Mouse (Mus musculus) large intestine, adult 2 months (tissue): ENCODE measurements around the gene Dctpp1. TPM values are rescaled to one million over a fixed set of nuclear protein-coding genes. Genes with fewer than 3 reads are reported as not detected.

Experiments used
- DNase-seq: peaks from one replicate; pipeline ENCODE4 v3.0.0-alpha.2; 2012; ENCODE audit warnings: low read depth, low spot score
- WGBS: fragments of 180-500 bp; shearing (Covaris S2); methylation state at CpG from one replicate; pipeline ENCODE4 v1.1.7; 2018; 5-methylcytosine and 5-hydroxymethylcytosine counted together
- polyA plus RNA-seq: library from polyadenylated mRNA; depleted of rRNA; stranded (reverse); fragments of >200 nt; gene quantifications from 2 replicates; pipeline ENCODE4 v1.2.3, GENCODE M21; 2012; rRNA removed

Dctpp1 gene
- polyA plus RNA-seq, 1 experiment, result 79.9 TPM

DNA sequence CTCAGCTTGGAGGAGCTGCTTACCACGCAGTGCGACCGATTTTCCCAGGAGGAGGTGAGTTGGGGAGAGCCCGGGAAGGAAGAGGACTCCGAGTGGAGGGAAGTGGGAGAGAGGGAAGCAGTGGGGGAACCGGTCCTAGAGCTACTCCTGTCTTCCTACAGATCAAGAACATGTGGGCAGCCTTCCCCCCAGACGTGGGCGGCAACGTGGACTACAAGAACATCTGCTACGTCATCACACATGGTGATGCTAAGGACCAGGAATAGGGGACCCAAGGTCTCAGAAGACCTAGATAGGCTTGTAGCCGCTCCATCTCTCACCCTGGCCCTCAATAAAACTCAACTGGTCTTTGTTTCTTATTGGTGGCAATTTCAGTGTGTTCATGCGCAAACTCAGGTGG, 46.6 kb downstream of the Dctpp1 start:
- no peak for DNase-seq
- 74% methylated on average over 12 of the region's 12 CpGs for WGBS

DNA sequence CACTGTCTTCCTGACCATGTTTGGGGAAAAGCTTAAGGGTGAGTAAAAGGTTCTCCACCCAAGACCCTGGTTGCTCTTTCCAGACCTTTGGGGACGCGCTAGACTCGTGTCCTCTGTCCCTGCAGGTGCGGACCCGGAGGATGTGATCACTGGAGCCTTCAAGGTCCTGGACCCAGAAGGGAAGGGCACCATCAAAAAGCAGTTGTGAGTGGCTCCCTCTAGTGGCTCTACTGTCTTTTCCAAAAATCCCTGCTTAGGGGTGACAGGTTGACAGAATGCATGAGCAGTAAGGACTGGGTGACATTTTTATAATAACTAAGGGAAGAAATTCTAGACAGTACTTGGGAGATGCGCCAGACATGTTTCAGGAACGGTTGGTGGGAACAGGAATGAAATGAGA, 47.0 kb downstream of the Dctpp1 start:
- no peak for DNase-seq
- WGBS, result 45% methylated on average over 7 of the region's 7 CpGs

DNA sequence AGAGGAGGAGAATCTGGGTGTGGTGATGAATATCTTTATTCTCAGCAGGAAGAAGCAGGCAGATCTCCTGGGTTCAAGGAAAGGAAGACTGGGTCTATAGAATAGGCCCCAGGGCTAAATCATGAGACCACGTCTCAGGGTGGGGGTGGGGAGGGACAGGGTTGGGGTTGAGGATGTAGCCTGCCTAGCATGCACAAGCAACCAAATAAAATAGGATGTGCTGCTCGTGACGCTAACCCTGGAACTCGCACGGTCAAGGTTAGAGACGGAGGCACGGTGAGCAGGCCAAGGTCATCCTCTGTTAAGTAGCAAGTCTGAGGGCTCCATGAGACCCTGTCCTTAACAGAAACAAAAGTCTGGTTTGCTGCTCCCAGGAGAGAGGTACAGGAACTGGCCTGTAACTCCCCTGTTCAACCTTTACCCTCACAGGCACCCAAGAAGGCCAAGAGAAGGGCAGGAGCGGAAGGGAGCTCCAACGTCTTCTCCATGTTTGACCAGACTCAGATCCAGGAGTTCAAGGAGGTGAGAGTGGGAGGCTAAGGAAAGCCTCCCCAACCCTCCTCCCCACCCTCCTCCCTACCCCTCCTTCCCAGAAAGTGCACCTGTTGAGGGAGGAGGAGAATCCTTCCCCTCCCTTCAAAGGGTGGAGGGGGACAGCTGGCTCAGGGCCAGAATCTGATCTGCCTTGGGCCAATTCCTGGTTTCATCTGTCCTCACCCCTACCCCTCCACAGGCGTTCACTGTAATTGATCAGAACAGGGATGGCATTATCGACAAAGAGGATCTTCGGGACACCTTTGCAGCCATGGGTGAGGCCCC, 47.9 kb downstream of the Dctpp1 start:
- DNase-seq, result no peak
- 88% methylated on average over 12 of the region's 12 CpGs for WGBS

DNA sequence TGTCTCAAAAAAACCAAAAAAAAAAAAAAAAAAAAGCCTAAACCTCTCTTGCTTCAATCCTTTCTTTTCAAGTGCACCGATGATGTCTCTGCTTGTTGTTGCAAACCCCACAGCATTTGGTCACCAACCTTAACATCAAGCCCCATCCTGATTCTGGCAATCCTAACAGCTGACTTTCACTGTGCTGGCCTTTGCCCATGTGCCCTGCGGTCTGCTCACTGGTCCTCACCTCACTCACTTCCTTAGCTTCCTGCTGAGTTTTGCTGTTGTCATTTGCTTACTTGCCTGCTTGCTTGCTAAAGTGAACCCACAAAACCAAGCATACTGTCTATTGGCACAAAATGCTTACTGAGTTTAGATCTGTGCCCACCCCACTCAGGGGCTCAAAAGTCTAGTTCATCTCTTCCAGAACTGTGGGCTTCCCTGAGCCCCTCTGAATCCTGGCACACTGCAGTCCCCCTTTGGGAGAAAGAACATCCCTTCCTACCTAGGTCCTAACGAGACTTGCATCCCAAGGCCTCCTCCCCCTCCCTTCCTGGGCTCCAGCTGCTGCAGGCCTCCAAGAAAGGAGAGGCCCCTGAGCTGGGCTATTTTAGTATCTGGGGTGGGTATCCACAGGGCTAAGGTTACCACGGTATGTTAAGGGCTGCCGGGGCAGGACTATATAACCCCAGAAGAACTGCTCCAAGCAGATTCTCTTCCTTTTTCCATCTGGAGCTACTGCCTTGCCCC, 49.3 kb downstream of the Dctpp1 start:
- WGBS, result 82% methylated on average over 5 of the region's 5 CpGs
- no peak for DNase-seq

DNA sequence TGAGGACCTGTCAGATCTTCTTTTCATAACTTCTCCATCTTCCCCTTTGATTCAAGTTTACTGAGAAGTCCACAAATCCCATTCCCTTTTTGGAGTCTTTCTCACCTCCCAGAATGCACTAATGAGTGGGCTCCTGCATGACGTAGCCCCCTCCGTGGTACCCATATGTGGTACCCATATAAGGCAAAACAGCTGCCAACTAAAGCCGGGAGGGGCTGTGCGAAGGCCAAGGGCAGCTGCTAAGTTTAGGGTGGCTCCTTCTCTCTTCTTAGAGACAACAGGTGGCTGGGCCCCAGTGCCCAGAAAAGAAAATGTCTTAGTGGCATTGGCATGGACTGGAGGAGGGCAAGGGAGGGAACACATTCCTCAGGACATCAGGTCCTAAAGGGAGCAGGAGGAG, 50.2 kb downstream of the Dctpp1 start:
- no peak for DNase-seq
- 89% methylated on average over 4 of the region's 4 CpGs for whole genome bisulfite sequencing

DNA sequence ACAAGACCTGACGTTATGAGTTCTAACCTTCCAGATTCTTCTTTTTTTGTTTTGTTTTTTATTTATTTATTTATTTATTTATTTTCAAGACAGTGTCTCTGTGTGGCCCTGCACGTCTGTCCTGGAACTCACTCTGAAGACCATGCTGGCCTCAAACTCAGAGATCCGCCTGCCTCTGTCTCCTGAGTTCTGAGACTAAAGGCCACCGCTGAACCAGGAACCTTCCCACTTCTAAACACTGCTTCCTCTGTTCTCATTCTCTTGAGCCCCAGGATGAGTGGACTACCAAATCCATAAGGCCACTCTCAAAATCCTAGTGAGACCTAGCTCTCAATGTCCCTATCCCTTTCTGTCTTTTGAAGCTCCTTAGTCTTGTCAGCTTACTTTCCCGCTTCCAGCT, 50.7 kb downstream of the Dctpp1 start:
- no peak for DNase-seq
- WGBS, result 73% methylated on average over 5 of the region's 5 CpGs

DNA sequence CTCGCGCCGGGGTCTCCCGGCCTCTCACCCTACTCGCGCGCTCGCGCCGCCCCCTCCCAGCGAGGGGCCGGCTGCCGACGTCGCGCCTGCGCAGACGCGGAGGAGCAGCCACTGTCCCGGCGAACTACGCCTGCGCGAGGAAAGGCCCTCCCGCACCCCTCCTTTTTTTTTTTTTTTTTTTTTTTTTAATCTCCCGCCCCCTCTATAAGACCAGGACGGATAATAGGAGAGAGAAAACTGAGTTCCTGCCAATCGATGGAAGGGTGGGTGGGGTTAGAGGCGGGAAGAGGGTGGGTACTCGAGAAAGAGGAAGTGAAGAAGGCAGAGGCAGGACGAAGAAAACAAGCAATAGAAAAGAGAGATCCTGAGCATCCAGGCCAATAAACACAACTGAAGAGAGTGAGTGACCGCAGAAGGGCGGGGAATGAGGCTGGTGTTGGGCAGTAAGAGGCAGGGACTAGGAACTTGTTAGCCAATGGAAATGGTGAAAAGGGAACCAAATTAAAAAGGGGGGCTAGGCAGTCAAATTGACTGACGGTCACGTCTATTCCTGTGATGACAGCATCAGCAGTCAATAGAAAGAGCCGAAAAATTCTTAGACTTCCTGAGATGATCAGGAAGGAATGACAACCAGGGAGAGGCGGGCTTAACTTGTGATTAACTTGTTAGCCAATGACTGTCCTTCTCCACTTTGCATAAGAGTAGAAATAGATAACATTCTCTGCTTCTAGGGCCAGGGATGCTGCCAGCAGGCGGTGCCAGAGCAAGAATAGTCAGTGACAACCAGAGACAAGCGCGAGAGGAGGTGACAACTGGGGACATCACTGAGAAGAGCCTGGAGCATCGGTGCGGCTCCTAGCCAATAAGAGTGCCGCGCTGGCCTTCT, 51.7 kb downstream of the Dctpp1 start, which contains the start of gene Mylpf:
TSS of gene Mylpf (plus strand) at position 338 of the 886 bp plus-strand sequence.
- DNase-seq, result peak; percentile 97
- WGBS, result under 1% methylated on average over 44 of the region's 44 CpGs

DNA sequence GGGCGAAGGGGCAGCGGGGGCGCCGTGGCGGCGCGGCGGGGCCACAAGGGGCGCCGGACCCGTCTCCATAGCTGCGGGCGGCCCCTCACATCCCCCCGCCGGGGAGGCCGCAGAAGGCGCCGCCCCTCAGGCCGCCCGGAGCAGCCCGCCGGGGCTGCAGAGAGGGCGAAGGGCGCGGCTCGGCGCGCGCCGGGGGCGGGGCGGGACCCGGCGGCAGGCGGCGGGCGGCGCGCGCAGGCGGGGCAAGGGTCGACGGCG, 52.3 kb downstream of the Dctpp1 start, which contains the start of gene Tbc1d10b:
TSS of gene Tbc1d10b (minus strand) at position 174 of the 258 bp plus-strand sequence.
- WGBS, result under 1% methylated on average over 44 of the region's 44 CpGs
- DNase-seq, result no peak

DNA sequence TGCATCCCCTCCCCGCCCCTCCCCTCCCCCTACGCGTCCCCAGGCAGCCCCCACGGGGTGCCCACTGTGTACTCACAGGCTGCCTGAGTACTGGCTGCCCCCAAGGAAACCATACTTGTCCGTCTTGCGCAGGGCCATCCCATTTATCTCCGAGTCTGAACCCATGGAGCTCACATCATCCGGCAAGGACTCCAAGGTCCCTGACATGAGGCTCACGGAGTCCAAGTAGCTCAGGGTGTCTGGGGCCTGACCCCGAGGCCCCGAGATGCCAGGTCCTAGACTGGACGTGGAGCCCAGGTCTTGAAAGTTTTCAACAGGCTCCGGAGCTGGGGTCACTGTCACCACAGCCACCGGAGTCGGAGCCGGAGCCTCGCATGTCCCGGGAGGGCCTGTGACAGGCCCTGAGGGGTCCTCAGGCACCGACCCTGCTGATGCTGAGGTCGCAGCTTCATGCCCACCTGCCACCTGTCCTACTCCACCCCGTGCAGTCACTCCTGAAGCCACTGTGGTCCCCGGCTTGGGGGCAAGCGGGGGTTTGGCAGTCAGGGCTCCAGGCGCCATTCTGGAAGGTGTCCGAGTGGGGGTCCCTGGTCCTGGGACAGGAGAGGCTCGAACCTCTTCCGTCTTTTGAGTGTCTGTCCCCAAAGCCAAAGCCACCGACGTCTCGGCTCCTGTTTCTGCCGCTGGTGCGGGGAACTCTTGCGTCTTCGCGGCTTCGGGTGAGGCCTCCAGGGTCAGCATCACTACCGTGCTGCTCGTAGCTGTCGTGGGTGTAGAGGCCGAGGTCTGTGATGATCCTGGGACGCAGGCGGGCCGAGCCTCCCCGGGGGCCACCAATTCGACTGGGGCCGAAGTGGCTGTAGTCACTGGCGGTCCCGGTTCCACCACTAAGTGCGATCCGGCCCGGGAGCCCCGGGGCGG, 52.9 kb downstream of the Dctpp1 start:
- no peak for DNase-seq
- WGBS, result under 1% methylated on average over 53 of the region's 53 CpGs

Other genes starting within 250 kb of the Dctpp1 start
- gene Mvp, start 246.1 kb downstream of the Dctpp1 start, polyA plus RNA-seq, result 185 and 289 TPM in 2 replicates
- gene Pagr1b, start 244.2 kb downstream of the Dctpp1 start, polyA plus RNA-seq, result 0.45 and 3.0 TPM in 2 replicates
- 5.3 and 11.3 TPM in 2 replicates for gene Pagr1a, start 243.4 kb downstream of the Dctpp1 start, polyA plus RNA-seq
- gene Gm42742, start 239.6 kb downstream of the Dctpp1 start, polyA plus RNA-seq, result 22.1 and 23.8 TPM in 2 replicates
- gene Prrt2, start 239.5 kb downstream of the Dctpp1 start, polyA plus RNA-seq, result 1.7 and 2.5 TPM in 2 replicates
- gene Maz, start 233.7 kb downstream of the Dctpp1 start, polyA plus RNA-seq, result 102 and 115 TPM in 2 replicates
- gene Kif22, start 218.2 kb downstream of the Dctpp1 start, polyA plus RNA-seq, result 18.4 and 19.3 TPM in 2 replicates
- gene Zg16, start 173.4 kb downstream of the Dctpp1 start, polyA plus RNA-seq, result 7,033 and 9,267 TPM in 2 replicates
- 12.4 and 16.5 TPM in 2 replicates for gene AI467606, start 169.3 kb downstream of the Dctpp1 start, polyA plus RNA-seq
- 1.5 TPM in 2 replicates for gene Qprt, start 138.5 kb downstream of the Dctpp1 start, polyA plus RNA-seq
- 3.7 and 5.7 TPM in 2 replicates for gene Spn, start 122.9 kb downstream of the Dctpp1 start, polyA plus RNA-seq
- 25.1 and 28.6 TPM in 2 replicates for gene Cd2bp2, start 64.7 kb downstream of the Dctpp1 start, polyA plus RNA-seq
- gene Tbc1d10b, start 52.2 kb downstream of the Dctpp1 start, polyA plus RNA-seq, result 30.0 and 34.2 TPM in 2 replicates
- 2.5 and 4.1 TPM in 2 replicates for gene Mylpf, start 51.8 kb downstream of the Dctpp1 start, polyA plus RNA-seq
- gene Zfp553, start 27.6 kb downstream of the Dctpp1 start, polyA plus RNA-seq, result 5.7 and 7.9 TPM in 2 replicates
- 32.4 and 34.6 TPM in 2 replicates for gene Sept1, start 27.6 kb downstream of the Dctpp1 start, polyA plus RNA-seq
- 25.7 and 34.0 TPM in 2 replicates for gene Zfp771, start 16.4 kb downstream of the Dctpp1 start, polyA plus RNA-seq
- 58.1 and 85.1 TPM in 2 replicates for gene Sephs2, start 13.3 kb upstream of the Dctpp1 start, polyA plus RNA-seq
- 9.9 and 13.0 TPM in 2 replicates for gene Itgal, start 35.6 kb upstream of the Dctpp1 start, polyA plus RNA-seq
- gene Zfp768, start 84.9 kb upstream of the Dctpp1 start, polyA plus RNA-seq, result 19.4 and 28.2 TPM in 2 replicates
- 15.0 and 35.0 TPM in 2 replicates for gene Zfp747, start 115.3 kb upstream of the Dctpp1 start, polyA plus RNA-seq
- gene 9130019O22Rik, start 126.5 kb upstream of the Dctpp1 start, polyA plus RNA-seq, result 6.2 and 9.3 TPM in 2 replicates
- gene E430018J23Rik, start 132.9 kb upstream of the Dctpp1 start, polyA plus RNA-seq, result 10.2 and 15.5 TPM in 2 replicates
- gene Zfp764, start 146.1 kb upstream of the Dctpp1 start, polyA plus RNA-seq, result 5.8 and 8.8 TPM in 2 replicates
- 18.1 and 20.5 TPM in 2 replicates for gene Zfp688, start 161.4 kb upstream of the Dctpp1 start, polyA plus RNA-seq
- 2.1 and 2.5 TPM in 2 replicates for gene Zfp689, start 188.4 kb upstream of the Dctpp1 start, polyA plus RNA-seq
- 59.8 and 93.6 TPM in 2 replicates for gene Prr14, start 198.9 kb upstream of the Dctpp1 start, polyA plus RNA-seq
- 21.0 and 26.6 TPM in 2 replicates for gene Fbrs, start 218.5 kb upstream of the Dctpp1 start, polyA plus RNA-seq